Mouse (Mus musculus): ENCODE data around the gene Gpx5. TPM values are rescaled to one million over a fixed set of nuclear protein-coding genes. Genes with fewer than 3 reads are reported as not detected.

The Gpx5 gene
- polyA plus RNA-seq, 1 experiment from 2014 or later = not detected

DNA sequence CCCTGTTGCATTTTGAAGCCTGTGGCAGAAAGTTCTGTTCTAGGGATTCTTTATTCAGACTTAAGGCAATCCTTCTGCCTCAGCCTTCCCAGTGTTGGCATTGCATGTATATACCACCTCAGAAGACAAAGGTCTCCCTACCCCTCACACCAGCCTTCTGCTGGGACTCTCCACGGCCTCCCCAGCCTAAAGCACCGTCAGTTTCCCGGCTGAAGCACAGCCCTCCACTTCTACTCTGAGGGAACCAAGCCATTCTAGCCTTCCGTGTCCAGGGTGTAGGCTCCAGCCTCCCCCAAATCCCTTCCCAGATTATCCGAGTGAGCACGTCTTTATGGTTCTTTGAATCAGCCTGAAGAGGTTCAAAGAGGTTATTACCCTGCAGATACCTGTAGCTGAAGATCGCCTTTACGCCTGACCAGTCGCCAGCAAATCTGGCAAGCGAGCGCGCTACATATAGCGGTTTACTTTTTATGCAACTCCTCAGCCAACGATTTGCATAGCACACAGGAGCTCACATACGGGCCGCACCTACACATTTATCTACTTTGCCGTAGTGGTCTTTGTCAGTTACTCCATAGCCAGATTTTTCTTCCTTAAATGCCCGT is 29.5 kb upstream of the Gpx5 start:
- peak overlapping the region; percentile 39 for H3K4me2 ChIP-seq (replicated peaks; ENCODE audit: low read depth)
- TF ChIP-seq CTCF (IDR thresholded peaks at IDR 0.05; ENCODE audit: low read depth) = no peak
- H3K27me3 ChIP-seq (replicated peaks; ENCODE audit: control insufficient read depth, insufficient read depth, low read length) = no peaks in the 10 kb centered on the region
- H3K27ac ChIP-seq (ENCODE audit: low read depth, low read length) = no peak overlapping the region
- no peaks in the 10 kb centered on the region for H3K9me3 ChIP-seq (ENCODE audit: control insufficient read depth)
- ATAC-seq = no peak
- no peaks in the 10 kb centered on the region for H3K36me3 ChIP-seq (ENCODE audit: control insufficient read depth, insufficient read depth)
- 0 out of 2 replicates have a peak, but pooled peaks cover 2% of the 10 kb centered on the region for H3K4me1 ChIP-seq (replicated peaks; ENCODE audit: control insufficient read depth, insufficient read depth, low read length)
- H3K9ac ChIP-seq (ENCODE audit: low read depth, low read length) = no peak overlapping the region
- WGBS = 10% methylated on average over 18 of the region's 18 CpGs
- peak overlapping the region; percentile 13; the same call in 1 of the 2 replicates for H3K4me3 ChIP-seq (ENCODE audit: low read depth, low read length)

DNA sequence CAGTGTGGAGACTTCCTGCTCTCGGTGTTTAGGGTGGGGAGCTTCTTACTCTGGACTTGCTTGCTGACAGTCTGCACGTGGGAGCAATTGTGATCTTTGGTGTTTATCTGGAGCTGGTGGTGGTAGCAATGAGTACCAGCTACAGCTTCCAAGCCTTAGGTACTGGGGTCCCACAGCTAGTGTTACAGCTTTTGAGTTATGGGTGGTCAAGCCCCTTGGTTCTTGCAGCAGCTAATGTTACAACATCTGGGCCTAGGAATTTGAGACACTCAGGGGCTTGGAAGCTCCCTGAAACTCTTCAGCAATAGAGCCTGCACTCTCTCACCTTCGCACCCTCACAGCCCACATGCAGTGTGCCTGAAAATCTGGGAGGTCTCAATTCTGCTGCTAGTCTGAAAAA is 27.7 kb upstream of the Gpx5 start:
- H3K27me3 ChIP-seq (replicated peaks; ENCODE audit: control insufficient read depth, insufficient read depth, low read length) = no peaks in the 10 kb centered on the region
- no peaks in the 10 kb centered on the region for H3K9me3 ChIP-seq (ENCODE audit: control insufficient read depth)
- H3K36me3 ChIP-seq (ENCODE audit: control insufficient read depth, insufficient read depth) = no peaks in the 10 kb centered on the region
- H3K4me1 ChIP-seq (replicated peaks; ENCODE audit: control insufficient read depth, insufficient read depth, low read length) = no peaks in the 10 kb centered on the region
- WGBS = 64% methylated on average over 3 of the region's 3 CpGs
- H3K9ac ChIP-seq (ENCODE audit: low read depth, low read length) = no peak overlapping the region
- no peak overlapping the region for H3K4me2 ChIP-seq (replicated peaks; ENCODE audit: low read depth)
- no peak for ATAC-seq
- no peak overlapping the region for H3K4me3 ChIP-seq (ENCODE audit: low read depth, low read length)
- no peak overlapping the region for H3K27ac ChIP-seq (ENCODE audit: low read depth, low read length)
- TF ChIP-seq CTCF (IDR thresholded peaks at IDR 0.05; ENCODE audit: low read depth) = no peak

- no peaks in the 10 kb centered on the region for H3K27me3 ChIP-seq (replicated peaks; ENCODE audit: control insufficient read depth, insufficient read depth, low read length)
- H3K27ac ChIP-seq (ENCODE audit: low read depth, low read length) = no peak overlapping the region
- H3K4me2 ChIP-seq (replicated peaks; ENCODE audit: low read depth) = no peak overlapping the region
- no peaks in the 10 kb centered on the region for H3K36me3 ChIP-seq (ENCODE audit: control insufficient read depth, insufficient read depth)
- ATAC-seq = no peak
- H3K9me3 ChIP-seq (ENCODE audit: control insufficient read depth) = no peaks in the 10 kb centered on the region
- no peak for TF ChIP-seq CTCF (IDR thresholded peaks at IDR 0.05; ENCODE audit: low read depth)
- H3K4me1 ChIP-seq (replicated peaks; ENCODE audit: control insufficient read depth, insufficient read depth, low read length) = no peaks in the 10 kb centered on the region
- no peak overlapping the region for H3K9ac ChIP-seq (ENCODE audit: low read depth, low read length)
- 61% methylated on average over 4 of the region's 4 CpGs for WGBS
- H3K4me3 ChIP-seq (ENCODE audit: low read depth, low read length) = no peak overlapping the region
These were observed 21.4 kb upstream of the Gpx5 start for GRCm38 (mm10) chr13:21313903-21314302.

- H3K27me3 ChIP-seq (replicated peaks; ENCODE audit: control insufficient read depth, insufficient read depth, low read length) = no peaks in the 10 kb centered on the region
- H3K4me2 ChIP-seq (replicated peaks; ENCODE audit: low read depth) = no peak overlapping the region
- no peaks in the 10 kb centered on the region for H3K9me3 ChIP-seq (ENCODE audit: control insufficient read depth)
- ATAC-seq = no peak
- TF ChIP-seq CTCF (IDR thresholded peaks at IDR 0.05; ENCODE audit: low read depth) = no peak
- no peaks in the 10 kb centered on the region for H3K36me3 ChIP-seq (ENCODE audit: control insufficient read depth, insufficient read depth)
- H3K9ac ChIP-seq (ENCODE audit: low read depth, low read length) = no peak overlapping the region
- no peak overlapping the region for H3K4me3 ChIP-seq (ENCODE audit: low read depth, low read length)
- 62% methylated on average over 3 of the region's 5 CpGs for WGBS
- H3K4me1 ChIP-seq (replicated peaks; ENCODE audit: control insufficient read depth, insufficient read depth, low read length) = no peaks in the 10 kb centered on the region
- H3K27ac ChIP-seq (ENCODE audit: low read depth, low read length) = no peak overlapping the region
These were observed 20.3 kb upstream of the Gpx5 start for GRCm38 (mm10) chr13:21312854-21313253.

DNA sequence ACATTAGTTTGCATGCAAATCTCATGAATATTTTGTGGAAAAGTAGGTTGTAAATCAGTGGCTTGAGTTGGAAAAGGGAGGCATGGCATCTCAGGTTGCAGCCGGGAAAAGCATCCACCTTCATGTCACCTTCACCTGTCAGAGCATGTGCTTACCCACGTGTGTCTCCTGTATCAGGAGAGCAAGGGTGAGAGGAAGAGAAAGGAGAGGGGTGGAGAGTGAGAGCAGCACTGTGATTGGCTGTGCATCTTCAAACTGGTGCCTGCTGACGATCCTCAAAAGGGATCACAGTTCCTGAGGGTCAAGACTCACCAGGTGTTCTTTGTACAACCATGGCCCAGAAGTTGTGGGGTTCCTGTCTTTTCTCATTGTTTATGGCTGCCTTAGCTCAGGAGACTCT is 19.4 kb upstream of the Gpx5 start, which contains the start of gene Gpx6:
Gene Gpx6, plus strand, starts transcription at position 200 of the 400 bp plus-strand sequence.
- no peaks in the 10 kb centered on the region for H3K4me1 ChIP-seq (replicated peaks; ENCODE audit: control insufficient read depth, insufficient read depth, low read length)
- H3K27me3 ChIP-seq (replicated peaks; ENCODE audit: control insufficient read depth, insufficient read depth, low read length) = no peaks in the 10 kb centered on the region
- H3K9ac ChIP-seq (ENCODE audit: low read depth, low read length) = no peak within 1 kb of the TSS
- H3K36me3 ChIP-seq (ENCODE audit: control insufficient read depth, insufficient read depth) = no peaks in the 10 kb centered on the region
- H3K4me3 ChIP-seq (ENCODE audit: low read depth, low read length) = no peak within 1 kb of the TSS
- no peak within 1 kb of the TSS for H3K4me2 ChIP-seq (replicated peaks; ENCODE audit: low read depth)
- no peaks in the 10 kb centered on the region for H3K9me3 ChIP-seq (ENCODE audit: control insufficient read depth)
- no peak for ATAC-seq
- H3K27ac ChIP-seq (ENCODE audit: low read depth, low read length) = no peak within 1 kb of the TSS
- TF ChIP-seq CTCF (IDR thresholded peaks at IDR 0.05; ENCODE audit: low read depth) = no peak
- whole genome bisulfite sequencing = 35% methylated on average over 3 of the region's 3 CpGs

DNA sequence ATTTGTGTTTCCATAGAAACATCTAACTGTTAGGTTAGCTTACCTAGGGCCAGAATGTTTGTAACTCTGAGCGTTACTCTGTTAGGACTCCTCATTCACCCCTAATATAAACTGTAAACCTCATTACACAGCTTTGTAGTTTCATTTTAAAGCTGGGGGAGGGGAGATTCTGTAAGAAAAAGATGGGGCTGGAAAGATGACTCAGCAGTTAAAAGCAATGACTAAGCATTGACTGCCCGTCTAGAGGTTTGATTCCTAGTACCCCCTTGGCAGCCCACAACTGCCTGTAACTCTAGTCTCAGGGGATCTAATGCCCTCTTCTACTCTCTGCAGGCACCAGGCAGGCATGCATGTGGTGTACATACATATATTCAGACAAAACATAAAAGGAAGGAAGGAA is 17.3 kb upstream of the Gpx5 start:
- Histone ChIP-seq H3K4me3 (ENCODE audit: low read depth, low read length) (no peak overlapping the region), H3K27me3 (replicated peaks; ENCODE audit: control insufficient read depth, insufficient read depth, low read length) (no peaks in the 10 kb centered on the region), H3K9me3 (ENCODE audit: control insufficient read depth) (no peaks in the 10 kb centered on the region), H3K4me1 (replicated peaks; ENCODE audit: control insufficient read depth, insufficient read depth, low read length) (no peaks in the 10 kb centered on the region), H3K36me3 (ENCODE audit: control insufficient read depth, insufficient read depth) (no peaks in the 10 kb centered on the region), H3K4me2 (replicated peaks; ENCODE audit: low read depth) (no peak overlapping the region), H3K27ac (ENCODE audit: low read depth, low read length) (no peak overlapping the region), H3K9ac (ENCODE audit: low read depth, low read length) (no peak overlapping the region)
- no peak for ATAC-seq
- no peak for TF ChIP-seq CTCF (IDR thresholded peaks at IDR 0.05; ENCODE audit: low read depth)
- WGBS = 50% methylated on average over 2 of the region's 2 CpGs
